23 mouse cellular contexts compared by ENCODE assay signal in the genomic region with DNA sequence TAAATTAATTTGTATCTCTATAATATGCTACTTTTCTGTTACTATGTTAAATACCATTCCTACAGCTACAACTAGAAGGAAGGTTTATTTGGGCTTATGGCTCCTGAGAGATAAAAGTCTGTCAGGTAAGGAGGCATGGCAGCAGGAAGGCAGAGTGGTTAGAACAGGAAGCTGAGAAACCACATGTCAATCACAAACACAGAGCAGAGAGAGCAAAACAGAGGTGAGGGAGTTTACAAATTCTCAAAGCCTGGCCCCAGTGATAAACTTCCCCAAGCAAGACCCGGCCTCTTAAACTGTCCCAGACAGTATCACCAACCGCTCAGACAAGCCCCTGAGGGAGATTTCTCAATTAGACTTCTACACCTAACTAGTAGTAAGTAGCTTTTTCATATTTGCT. TPM values are rescaled to one million over a fixed set of nuclear protein-coding genes. Genes with fewer than 3 reads are reported as not detected.
"Had no signal": no experiment of that assay in that cellular context is flagged by ENCODE, and none has a peak within 500 bp of the region (broad histone marks: within the 10 kb centered on the region; RNA-seq: fewer than 3 reads in every experiment).

No protein-coding gene starts in this region.

- H3K27me3 ChIP-seq: liver, embryonic 15.5 days; lung, embryonic 15.5 days; megakaryocyte, embryonic 14.5 days; midbrain, embryonic 13.5 days; midbrain, embryonic 15.5 days; neural tube, embryonic 13.5 days; neural tube, embryonic 15.5 days; stomach, embryonic 15.5 days had no signal

- DNase-seq: liver, postnatal 0 days; lung, adult 2 months; lung, postnatal 14 days; lung, postnatal 4 days; right cerebral cortex, postnatal 14 days; thymus, adult 2 months; thymus, postnatal 14 days; thymus, postnatal 36 days had no signal

- H3K9me3 ChIP-seq: liver, embryonic 15.5 days; lung, embryonic 15.5 days; megakaryocyte, embryonic 14.5 days; midbrain, embryonic 13.5 days; midbrain, embryonic 15.5 days; neural tube, embryonic 13.5 days; neural tube, embryonic 15.5 days; stomach, embryonic 15.5 days had no signal

- H3K27ac ChIP-seq: liver, embryonic 15.5 days; lung, embryonic 15.5 days; midbrain, embryonic 13.5 days; midbrain, embryonic 15.5 days; neural tube, embryonic 13.5 days; neural tube, embryonic 15.5 days; stomach, embryonic 15.5 days; stomach, postnatal 0 days had no signal

- H3K9ac ChIP-seq: liver, embryonic 15.5 days; liver, postnatal 0 days; lung, embryonic 15.5 days; midbrain, embryonic 13.5 days; midbrain, embryonic 15.5 days; neural tube, embryonic 13.5 days; neural tube, embryonic 15.5 days; stomach, embryonic 15.5 days had no signal

- H3K36me3 ChIP-seq: liver, embryonic 15.5 days; lung, embryonic 15.5 days; midbrain, embryonic 13.5 days; midbrain, embryonic 15.5 days; neural tube, embryonic 13.5 days; neural tube, embryonic 15.5 days; stomach, embryonic 15.5 days had no signal

- H3K4me1 ChIP-seq: liver, embryonic 15.5 days; lung, embryonic 15.5 days; midbrain, embryonic 13.5 days; midbrain, embryonic 15.5 days; neural tube, embryonic 13.5 days; neural tube, embryonic 15.5 days; stomach, embryonic 15.5 days had no signal

- H3K4me3 ChIP-seq: liver, embryonic 15.5 days; lung, embryonic 15.5 days; megakaryocyte, embryonic 14.5 days; midbrain, embryonic 13.5 days; midbrain, embryonic 15.5 days; neural tube, embryonic 13.5 days; neural tube, embryonic 15.5 days; stomach, embryonic 15.5 days had no signal

RNA-seq across cellular contexts. Expression of a gene that starts 20.9 kb away (rescaled TPM):
- total RNA-seq: midbrain, postnatal 0 days; monocyte, adult 5-6 weeks had no signal
- polyA plus RNA-seq: liver, embryonic 15.5 days; liver, postnatal 0 days; lung, adult 2 months; lung, embryonic 15.5 days; lung, postnatal 0 days; midbrain, embryonic 11.5 days; midbrain, embryonic 13.5 days; midbrain, embryonic 15.5 days; midbrain, postnatal 0 days; neural tube, embryonic 11.5 days; neural tube, embryonic 13.5 days; neural tube, embryonic 15.5 days; spleen, adult 2 months; stomach, embryonic 15.5 days; stomach, postnatal 0 days; thymus, adult 2 months had no signal
